Mouse (Mus musculus): ENCODE results near the gene Tacc2.

GRCm38 (mm10) chr7:130695669-130696338, 118.6 kb downstream of the Tacc2 start:
- TF ChIP-seq CTCF (IDR thresholded peaks at IDR 0.05; ENCODE audit: low read depth, low read length): no peak
- no peak for TF ChIP-seq POLR2A (IDR thresholded peaks at IDR 0.05; ENCODE audit: insufficient read depth, low read length)

All from ES-Bruce4 (cell line).